Mouse (Mus musculus) megakaryocyte, adult 5-6 weeks (primary cell): ENCODE measurements around the gene Ttll11. TPM values are rescaled to one million over a fixed set of nuclear protein-coding genes. Genes with fewer than 3 reads are reported as not detected.

ENCODE experiments used
- ATAC-seq: 2 replicates; pipeline ENCODE4 v1.8.0; 2016; ENCODE audit warnings: mild to moderate bottlenecking, inconsistent platforms; ENCODE audit not compliant: poor library complexity, severe bottlenecking
- total RNA-seq, 2 experiments: library from RNA; stranded (forward) in 1 of 2; stranded (reverse) in 1 of 2; fragments of 153-499, 151-499 nt in 1 of 2; fragments of 221-1000, 200-1000 nt in 1 of 2; gene quantifications; 2 replicates each; pipeline versions ENCODE4 v1.2.3 to v1.2.4; 2015 to 2017

Gene Ttll11
- total RNA-seq (2015) = not detected in 2 replicates
- total RNA-seq (2017) = 0.48 TPM in 1 of 2 replicates, not detected in the other

- ATAC-seq = peak; percentile 86
Observed at GRCm38 (mm10) chr2:35979644-35980021, at the start of gene Ttll11. Gene Ttll11, minus strand, starts transcription at chr2:35979913.

DNA sequence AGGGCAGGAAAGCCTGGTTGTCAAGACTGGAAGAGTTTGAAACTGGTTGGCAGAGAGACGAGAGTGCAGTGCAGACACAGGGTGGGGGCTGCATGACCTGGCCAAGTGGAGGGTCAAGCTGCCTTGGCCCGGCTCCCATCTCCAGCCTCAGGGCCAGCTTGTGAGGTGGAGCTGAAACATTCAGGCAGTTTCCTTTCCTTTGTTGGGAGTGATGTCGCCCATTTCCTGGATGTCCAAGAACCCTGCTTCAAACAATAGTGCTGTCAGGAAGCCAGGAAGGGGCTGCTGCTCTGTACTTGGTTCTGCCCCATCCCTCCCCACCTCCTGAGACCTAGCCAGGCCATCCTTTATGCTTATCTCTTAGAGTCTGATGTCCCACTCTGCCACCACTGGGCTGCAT, 43.6 kb upstream of the Ttll11 start:
- ATAC-seq = no peak

- peak; percentile 75 for ATAC-seq
Observed at GRCm38 (mm10) chr2:36021385-36022159, 41.9 kb upstream of the Ttll11 start.

GRCm38 (mm10) chr2:36013010-36013409, 33.3 kb upstream of the Ttll11 start:
- ATAC-seq = no peak

DNA sequence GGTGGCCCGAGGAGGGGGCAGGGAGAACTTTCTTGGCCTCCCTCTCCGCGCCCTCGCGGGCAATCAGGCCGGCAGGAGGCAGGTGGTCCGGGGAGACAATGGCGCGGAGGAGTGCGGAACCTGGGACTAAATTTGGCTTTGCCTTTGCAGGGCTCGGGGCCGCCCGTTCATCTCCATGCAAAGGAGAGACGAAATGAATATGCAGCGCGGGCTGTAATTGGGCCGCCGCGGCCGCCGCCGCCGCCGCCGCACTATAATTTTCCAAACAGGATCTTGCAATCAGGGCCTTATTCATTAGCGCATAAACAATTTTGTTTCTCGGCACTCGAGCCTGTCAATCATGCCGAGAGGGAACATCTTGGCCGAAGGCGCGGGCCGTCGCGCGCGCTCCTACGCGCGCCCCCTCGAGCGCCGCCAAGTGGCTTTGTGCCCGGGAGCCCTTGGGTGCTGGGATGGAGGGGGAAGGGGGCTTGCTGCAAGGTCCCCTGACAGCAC, 31.7 kb upstream of the Ttll11 start:
- no peak for ATAC-seq

DNA sequence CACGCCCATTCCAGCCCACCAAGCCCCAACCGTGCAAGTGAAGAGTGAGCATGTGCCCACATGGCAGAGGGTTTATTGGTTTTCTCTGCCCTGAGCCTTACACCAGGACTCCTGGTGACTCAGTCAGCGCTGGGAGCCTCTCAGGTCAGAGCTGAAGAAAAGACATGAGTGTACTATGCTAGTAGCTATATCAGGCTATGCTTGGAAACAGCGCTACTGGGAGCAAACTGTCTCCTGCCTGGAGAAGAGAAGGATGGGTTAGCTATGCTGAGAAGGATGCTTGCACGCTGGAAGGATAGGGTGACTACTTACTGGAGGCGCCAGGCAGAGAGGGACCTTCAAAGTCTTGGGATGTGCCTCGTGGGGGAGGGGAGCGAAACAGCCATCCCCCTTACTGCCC, 30.9 kb upstream of the Ttll11 start:
- no peak for ATAC-seq

DNA sequence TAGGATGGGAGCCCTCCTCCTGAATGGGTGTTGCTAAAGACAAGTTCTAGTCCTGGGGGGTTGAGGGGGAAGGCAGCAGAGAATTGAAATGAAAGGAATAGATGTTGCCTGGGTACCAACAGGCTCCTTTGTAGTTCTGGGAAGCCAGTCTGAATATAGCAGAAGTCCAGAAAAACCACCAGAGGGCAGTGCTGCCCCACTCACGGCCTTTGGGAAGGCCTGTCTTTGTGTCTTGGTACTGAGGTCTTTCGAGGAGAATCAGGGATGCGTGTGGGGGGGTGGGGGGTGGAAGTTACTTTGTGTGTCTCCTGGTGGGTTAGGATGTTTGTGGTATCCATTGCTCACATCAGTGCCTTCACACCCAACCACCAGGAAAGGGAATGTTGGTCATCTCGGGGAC, 29.7 kb upstream of the Ttll11 start:
- peak; percentile 83 for ATAC-seq

GRCm38 (mm10) chr2:36008071-36008470, 28.4 kb upstream of the Ttll11 start:
- peak; percentile 70 for ATAC-seq

GRCm38 (mm10) chr2:36002188-36002587, 22.5 kb upstream of the Ttll11 start:
- no peak for ATAC-seq

- peak; percentile 49; the same call in 1 of the 2 replicates for ATAC-seq
Observed at GRCm38 (mm10) chr2:36000390-36000789, 20.7 kb upstream of the Ttll11 start.

DNA sequence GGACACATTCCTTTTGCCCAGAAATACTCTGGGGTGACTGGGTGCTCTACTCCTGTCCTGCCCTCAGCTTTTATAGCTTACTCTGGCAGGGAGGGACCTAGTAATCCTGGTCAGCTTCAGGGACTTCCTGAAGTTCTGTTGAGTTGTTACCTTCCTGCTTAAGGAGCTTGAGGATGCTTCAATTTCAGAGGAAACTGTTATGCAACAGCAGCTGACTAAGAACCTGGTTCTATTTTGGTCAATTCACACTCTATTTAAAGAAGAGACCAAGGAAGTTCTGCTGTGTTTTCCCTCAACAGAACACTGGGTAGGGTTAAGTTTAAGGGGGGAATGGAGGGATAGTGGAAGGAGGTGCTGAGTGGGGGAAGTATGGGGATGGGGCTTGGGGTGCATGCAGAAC, 19.5 kb upstream of the Ttll11 start:
- ATAC-seq = no peak

GRCm38 (mm10) chr2:35998416-35998815, 18.7 kb upstream of the Ttll11 start:
- ATAC-seq = no peak

GRCm38 (mm10) chr2:35996753-35997152, 17.0 kb upstream of the Ttll11 start:
- peak; percentile 17; the same call in 1 of the 2 replicates for ATAC-seq

GRCm38 (mm10) chr2:35994303-35994702, 14.6 kb upstream of the Ttll11 start:
- peak; percentile 53 for ATAC-seq

DNA sequence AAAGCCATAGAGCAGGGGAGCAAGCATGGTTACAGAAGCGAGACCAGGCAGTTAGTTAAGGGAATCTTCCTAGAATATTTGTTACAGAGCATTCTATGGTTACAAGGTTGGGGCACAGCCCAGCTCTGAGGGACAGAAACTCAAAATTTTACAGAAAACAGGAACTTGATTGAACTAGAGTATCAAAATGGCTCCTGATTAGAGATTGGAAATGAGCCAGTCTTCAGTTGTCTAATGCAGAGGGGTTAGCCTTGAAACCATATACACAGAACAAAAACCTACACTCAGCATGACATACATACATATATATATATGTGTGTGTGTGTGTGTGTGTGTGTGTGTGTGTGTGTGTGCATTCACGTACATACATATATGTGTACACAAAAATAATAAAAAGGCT, 13.8 kb upstream of the Ttll11 start:
- ATAC-seq = no peak

- no peak for ATAC-seq
Observed at GRCm38 (mm10) chr2:35992259-35992658, 12.5 kb upstream of the Ttll11 start.

GRCm38 (mm10) chr2:35983869-35984268, 4.2 kb upstream of the Ttll11 start:
- peak; percentile 42 for ATAC-seq

GRCm38 (mm10) chr2:35981872-35982271, 2.2 kb upstream of the Ttll11 start:
- ATAC-seq = no peak

- peak; percentile 14; the same call in 1 of the 2 replicates for ATAC-seq
Observed at GRCm38 (mm10) chr2:35978941-35979643, 621 bp downstream of the Ttll11 start.

GRCm38 (mm10) chr2:35978276-35978933, 1.3 kb downstream of the Ttll11 start:
- ATAC-seq = peak; percentile 77

DNA sequence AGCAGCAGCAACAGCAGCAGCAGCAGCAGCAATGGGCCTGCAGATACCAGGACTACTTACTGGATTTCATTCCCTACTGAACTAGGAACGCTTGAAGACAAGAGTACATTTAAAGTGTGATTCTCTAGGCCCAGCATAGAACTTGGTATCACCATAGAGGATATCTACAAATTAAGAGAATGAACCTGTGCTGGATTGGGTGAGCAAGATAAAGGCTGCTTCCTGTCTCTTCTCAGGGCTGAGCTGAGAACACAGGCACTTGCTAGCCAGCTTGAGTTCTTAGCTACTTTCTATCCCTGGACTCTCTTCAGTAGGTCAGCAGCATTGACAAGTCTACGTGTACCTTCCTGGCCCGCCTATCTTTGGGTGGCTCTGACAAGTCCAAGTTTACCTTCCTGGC, 2.0 kb downstream of the Ttll11 start:
- no peak for ATAC-seq
